Mouse (Mus musculus): ENCODE measurements around the gene Gulp1.
A peak's percentile ranks its signal among the peaks of the same experiment; 100 is the strongest.

Gene Gulp1

DNA sequence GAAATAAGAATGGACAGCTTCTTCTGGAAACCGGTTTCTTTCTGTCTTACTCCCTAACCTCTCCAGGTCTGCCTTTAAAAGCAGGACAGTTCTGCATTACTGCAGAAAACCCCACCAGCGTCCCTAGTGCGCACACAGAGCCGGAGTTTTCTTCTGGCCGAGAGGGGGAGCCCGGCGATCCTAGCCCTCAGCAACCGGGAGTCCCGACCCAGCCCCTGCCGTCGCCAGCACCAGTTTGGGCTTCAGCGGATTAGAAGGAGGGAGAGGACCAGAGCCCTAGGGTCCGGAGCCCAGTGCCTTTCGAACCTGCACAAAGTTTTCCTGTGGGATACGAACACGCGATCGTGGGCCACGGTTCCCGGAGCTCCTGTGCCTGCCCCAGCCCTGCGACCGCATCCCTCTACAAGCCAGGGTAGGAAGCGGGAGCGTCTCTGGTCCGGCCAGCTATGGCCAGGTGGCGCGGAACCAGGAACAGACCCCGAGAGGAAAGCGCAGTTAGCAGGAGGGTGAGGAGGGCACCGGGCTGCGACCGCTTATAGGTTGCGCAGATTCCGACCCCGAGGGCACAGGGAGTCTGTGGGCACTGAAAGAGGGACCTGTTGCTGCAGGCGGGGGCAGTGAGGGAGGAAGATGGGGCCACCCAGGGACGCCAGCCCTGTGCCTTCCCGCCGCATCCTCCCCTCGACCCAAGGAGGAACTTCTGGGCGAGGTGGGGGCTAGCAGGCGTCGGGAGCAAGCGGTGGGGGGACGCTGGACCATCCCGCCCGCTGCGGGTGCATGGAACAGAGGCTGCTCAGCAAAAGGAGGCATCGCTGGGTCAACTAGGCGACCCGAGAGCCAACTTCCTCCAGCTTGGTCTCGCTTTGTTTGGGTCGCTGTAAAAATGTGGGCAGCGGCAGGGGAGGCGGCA, at the start of gene Gulp1:
Gulp1 (plus strand) TSS at position 51 of the 910 bp plus-strand sequence.
- peak; percentile 89 for DNase-seq (ENCODE audit: extremely low spot score)

GRCm38 (mm10) chr1:44550261-44550660, 1.1 kb upstream of the Gulp1 start:
- DNase-seq (ENCODE audit: extremely low spot score): no peak

GRCm38 (mm10) chr1:44552371-44552841, 1.1 kb downstream of the Gulp1 start:
- DNase-seq (ENCODE audit: extremely low spot score): peak; percentile 82

DNA sequence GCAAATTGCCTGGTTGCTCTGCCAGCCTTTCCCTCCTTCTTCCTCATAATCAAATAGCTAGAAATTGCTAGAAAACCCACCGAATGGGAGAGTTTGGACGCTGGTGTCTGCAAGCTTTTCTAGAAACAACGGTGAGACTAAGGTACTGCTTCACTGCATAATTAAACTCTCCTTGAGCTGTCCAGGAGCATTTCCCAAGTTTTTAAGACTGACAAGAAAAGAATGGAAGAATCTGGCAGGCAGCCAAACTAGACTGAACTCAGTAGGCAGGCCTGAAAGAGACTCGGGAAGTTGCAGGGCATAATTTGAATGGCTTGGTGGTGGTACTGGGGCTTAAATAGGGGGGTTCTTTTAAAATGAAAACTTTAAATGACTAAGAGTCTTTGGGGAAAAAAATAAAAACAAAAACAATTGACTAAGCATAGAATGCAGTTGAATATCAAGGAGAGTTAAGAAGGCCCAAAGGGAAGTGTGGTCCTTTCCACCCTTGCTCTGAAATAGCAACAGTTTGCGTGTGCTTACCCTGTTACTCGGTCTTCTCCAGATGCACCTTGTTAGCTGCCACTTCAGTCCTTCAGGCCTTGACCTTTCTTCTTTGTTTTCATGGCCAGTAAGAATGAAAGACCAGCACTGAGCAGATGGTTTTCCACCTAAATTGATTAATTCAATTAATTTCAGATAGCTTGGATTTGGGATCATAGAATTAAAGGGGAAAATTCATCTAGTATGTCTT, 2.0 kb downstream of the Gulp1 start:
- DNase-seq (ENCODE audit: extremely low spot score): no peak

DNA sequence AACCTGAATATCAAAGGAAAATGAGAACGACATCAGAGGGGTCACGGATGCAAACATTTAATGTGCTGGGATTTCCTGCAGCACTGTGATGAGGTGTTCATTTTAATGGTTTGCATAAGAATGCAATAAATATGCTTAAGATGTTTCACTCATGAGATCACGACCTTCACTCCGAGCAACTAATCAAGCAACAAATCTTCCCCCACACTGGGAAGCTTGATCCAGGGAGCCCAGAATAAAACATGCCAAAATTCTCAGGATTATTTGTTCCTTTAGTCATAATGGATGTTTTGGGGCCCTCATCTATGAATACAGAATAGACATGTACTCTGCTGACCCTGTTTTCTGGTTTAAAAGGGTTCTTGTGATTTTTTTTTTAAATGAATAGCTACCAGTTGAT, 16.1 kb downstream of the Gulp1 start:
- DNase-seq (ENCODE audit: extremely low spot score): no peak

DNA sequence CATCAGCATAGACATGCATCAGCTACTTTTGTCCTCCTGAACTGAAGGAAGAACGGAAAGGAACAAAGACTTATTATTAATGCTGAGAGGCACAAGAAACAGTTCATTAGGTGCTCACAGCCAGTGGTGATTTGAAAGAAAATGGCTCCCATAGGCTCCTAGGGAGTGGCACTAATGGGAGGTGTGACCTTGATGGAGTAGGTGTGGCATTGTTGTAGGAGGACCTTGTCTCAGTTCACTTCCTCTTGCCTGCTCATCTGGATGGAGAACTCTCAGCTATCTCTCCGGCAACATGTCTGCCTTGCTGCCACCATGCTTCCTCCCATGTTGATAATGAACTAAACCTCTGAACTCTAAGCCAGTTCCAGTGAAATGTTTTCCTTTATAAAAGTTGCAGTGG, 17.0 kb downstream of the Gulp1 start:
- no peak for DNase-seq (ENCODE audit: extremely low spot score)

- no peak for DNase-seq (ENCODE audit: extremely low spot score)
Observed at GRCm38 (mm10) chr1:44576001-44576400, 24.7 kb downstream of the Gulp1 start.

- DNase-seq (ENCODE audit: extremely low spot score): no peak
Observed at GRCm38 (mm10) chr1:44576610-44577009, 25.3 kb downstream of the Gulp1 start.

DNA sequence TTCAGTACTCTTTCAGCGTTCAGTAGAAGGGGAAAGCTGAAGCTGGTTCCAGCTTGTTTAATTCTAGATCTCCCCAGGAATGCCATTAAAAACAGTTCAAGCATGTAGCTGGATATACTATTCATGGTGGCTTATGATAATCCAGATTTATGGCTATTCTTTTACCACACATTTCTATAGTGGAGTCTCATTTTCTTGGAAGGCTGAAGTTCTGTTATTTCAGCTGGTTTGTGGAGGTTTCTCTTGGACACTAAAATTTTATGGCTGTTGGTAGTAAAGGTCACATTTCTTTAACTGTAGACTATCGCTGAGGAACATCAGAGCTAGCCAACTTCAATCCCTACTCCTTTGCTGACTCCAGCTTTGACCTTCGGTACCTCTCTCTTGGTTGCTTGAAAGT, 29.1 kb downstream of the Gulp1 start:
- no peak for DNase-seq (ENCODE audit: extremely low spot score)

GRCm38 (mm10) chr1:44584886-44585385, 33.6 kb downstream of the Gulp1 start:
- DNase-seq (ENCODE audit: extremely low spot score): peak; percentile 42

DNA sequence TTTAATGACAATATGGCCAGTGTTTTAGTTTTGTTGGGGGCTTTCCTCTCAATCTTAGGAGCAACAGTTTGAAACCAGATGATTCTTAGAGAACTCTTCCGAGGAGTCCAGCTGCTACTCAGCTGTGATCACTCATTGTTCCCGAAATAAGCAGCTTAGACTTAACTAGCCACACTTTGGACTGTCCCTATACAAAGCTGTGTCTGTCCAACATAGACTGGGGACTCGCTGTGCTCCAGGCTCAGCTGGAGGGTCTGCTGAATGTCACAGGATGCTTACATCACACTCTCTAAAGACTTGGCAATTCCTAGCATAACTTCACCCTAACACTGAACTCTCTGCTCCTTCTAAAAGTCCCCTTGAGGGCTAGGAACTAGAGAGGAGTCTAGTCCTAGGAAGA, 40.4 kb downstream of the Gulp1 start:
- no peak for DNase-seq (ENCODE audit: extremely low spot score)

DNA sequence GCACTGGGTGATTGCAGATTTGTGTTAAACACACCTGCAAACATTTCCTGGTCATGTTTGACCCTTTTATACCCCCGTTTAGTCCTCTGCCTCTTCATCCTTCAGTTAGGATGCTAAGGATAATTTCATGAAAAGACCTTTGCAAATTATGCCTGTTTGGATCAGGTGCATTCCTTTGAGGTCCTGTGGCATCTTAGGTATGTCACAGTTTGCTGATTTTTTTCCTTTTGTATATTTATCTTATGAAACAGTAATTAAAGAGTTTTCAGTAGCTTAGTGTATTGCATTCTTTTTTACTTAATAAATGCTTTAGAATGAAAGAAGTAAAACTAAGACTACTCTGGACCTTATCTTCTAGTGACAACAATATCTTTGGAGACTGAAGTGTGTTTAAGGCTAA, 41.8 kb downstream of the Gulp1 start:
- DNase-seq (ENCODE audit: extremely low spot score): no peak

DNA sequence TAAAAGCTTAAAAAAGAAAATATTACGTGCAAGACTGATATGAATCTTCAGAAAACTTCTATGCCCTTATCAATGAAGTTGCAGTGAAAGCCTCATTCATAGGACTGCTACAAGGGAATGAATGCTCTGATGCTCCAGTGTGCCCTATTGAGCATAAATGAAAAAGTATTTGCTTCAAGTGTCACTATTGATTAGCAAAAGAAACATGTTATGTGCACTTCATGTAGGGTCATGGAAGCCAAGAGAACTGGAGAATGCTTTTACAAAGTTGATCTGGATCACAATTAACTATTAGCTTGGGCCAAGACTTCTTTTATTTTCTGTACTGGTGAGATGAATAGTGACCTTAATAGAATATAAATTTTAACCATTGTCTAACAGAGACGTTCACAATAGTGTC, 47.0 kb downstream of the Gulp1 start:
- DNase-seq (ENCODE audit: extremely low spot score): no peak

DNA sequence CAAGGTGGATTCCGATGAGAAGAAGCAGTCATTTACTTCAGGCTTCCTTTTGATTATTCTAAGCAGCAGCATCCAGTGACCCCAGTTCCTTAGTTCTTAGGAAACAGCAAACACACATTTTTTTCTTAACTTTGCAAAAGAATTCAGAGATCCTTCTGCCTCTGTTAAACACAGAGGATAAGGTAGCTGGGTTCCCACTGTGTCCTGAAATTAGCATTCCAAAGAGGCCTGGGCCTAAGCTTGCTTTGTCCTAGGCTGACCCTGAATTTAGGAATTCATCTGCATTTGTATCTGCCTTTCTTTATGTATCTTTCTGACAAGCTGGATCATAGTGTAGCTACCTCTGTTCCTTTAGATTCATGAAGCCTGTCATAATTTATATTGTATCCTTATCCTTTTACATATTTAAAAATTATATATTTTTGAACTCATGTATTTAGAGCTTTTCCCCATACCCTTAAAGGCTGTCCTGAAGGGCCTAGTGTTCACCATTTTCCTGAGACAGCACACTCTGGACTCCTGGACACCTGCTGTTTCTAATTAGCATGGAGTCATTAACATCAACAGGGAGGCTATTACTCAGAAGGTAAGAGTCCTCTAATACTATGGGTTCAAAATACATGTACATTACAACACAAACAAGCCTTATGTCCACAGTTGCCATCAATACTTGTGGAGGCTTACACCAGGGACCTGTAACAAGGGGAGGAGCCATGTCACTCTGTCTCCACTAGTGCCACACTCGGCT, 62.2 kb downstream of the Gulp1 start:
- no peak for DNase-seq (ENCODE audit: extremely low spot score)

- no peak for DNase-seq (ENCODE audit: extremely low spot score)
Observed at GRCm38 (mm10) chr1:44618751-44619150, 67.4 kb downstream of the Gulp1 start.

DNA sequence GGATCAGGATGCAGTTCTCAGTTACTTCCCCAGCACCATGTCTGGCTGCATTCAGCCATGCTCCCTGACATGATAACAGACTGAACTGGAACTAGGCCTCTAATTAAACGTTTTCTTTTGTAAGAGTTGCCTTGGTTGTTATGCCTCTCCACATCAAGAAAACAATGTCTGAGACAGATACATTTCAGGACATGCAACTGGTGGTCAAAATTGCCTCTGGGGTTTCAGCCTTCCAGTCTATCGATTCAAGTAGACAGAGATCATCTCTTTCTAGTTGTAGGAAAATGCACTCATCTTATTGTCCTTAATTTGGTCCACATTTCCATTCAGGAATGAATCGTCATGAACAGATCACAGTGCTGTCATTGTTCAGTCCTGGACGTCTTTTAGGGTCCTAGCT, 83.2 kb downstream of the Gulp1 start:
- no peak for DNase-seq (ENCODE audit: extremely low spot score)

DNA sequence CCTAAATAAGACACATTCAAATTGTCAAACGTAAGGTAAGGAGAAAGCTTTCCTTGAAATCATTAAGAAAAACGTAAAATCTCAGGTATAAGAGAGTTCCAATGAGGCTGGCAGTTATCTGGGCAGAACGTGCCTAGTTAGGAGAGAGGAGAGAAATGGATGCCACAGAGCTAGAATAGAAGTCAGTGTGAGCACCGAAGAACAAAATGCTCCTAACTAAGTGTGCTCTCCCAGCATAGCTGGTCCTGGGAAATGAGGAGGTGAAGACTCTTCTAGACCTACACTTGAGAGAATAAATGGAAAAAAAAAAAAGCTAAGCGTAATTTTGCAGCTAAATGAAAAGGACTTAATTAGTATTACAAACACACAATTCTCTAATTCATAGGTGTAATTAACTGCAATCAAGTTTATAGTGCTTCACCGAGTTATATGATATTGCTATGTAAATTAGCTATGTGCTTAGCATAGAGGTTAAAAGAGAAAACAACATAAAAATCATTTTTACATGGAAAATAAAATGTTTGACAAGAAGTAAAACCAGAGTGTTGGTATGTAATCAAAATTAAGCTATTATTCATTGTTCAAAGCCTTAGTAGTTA, 94.5 kb downstream of the Gulp1 start:
- no peak for DNase-seq (ENCODE audit: extremely low spot score)

GRCm38 (mm10) chr1:44678974-44679373, 127.7 kb downstream of the Gulp1 start:
- DNase-seq (ENCODE audit: extremely low spot score): peak; percentile 9

GRCm38 (mm10) chr1:44679415-44679814, 128.1 kb downstream of the Gulp1 start:
- no peak for DNase-seq (ENCODE audit: extremely low spot score)

- no peak for DNase-seq (ENCODE audit: extremely low spot score)
Observed at GRCm38 (mm10) chr1:44682556-44682955, 131.2 kb downstream of the Gulp1 start.

DNA sequence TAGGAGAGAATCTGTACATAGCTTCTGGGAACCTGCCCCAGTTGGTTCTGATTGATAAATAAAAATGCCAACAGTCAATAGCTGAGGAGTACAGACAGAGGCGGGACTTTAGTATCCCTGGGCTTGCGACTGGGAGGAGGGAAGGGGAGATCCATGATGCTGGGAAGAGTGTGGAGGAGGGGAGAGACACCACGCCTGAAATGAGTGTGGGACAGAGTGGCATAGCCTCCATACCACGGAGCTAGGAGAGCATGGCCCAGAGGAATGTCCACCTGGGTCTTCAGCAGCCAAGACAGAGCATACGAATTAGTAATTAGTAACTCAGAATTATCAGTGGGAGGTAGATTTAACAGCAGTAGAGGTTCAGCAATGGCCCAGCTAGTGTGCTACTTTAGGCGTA, 132.4 kb downstream of the Gulp1 start:
- no peak for DNase-seq (ENCODE audit: extremely low spot score)
